Mouse (Mus musculus) testis, adult 2 months (tissue): ENCODE results near the gene Slc39a13.

ENCODE experiments used
- CTCF ChIP-seq: fragments of 200-500 bp; IDR thresholded peaks from 2 replicates; pipeline ENCODE4 v1.5.1; 2012; ENCODE audit warnings: low read depth, mild to moderate bottlenecking, inconsistent platforms, low read length, moderate library complexity; ENCODE audit not compliant: control insufficient read depth, insufficient read depth, insufficient replicate concordance
- POLR2A ChIP-seq: fragments of 200-500 bp; IDR thresholded peaks from 2 replicates; pipeline ENCODE4 v1.6.1; 2012; ENCODE audit warnings: low read depth, mild to moderate bottlenecking, inconsistent platforms, low read length, moderate library complexity; ENCODE audit not compliant: control insufficient read depth

GRCm38 (mm10) chr2:91041786-91042185 lies 28.4 kb downstream of the Slc39a13 start:
- TF ChIP-seq CTCF, result no peak
- TF ChIP-seq POLR2A, result no peak
